Mouse (Mus musculus): ENCODE results near the gene Zfp600.
"Not testable (repeated sequence)": the region's sequence is repeated elsewhere in the genome, so short reads cannot be mapped to it uniquely, and the experiment has no call there.

Zfp600 gene

GRCm38 (mm10) chr4:146156524-146156923 is at the start of gene Zfp600:
TSS of gene Zfp600 (plus strand) at chr4:146156824.
- DNase-seq, result not testable (repeated sequence)

GRCm38 (mm10) chr4:146162893-146163292 is 6.3 kb downstream of the Zfp600 start:
- DNase-seq, result peak; percentile 3

GRCm38 (mm10) chr4:146167202-146167832 is 10.7 kb downstream of the Zfp600 start:
- DNase-seq, result not testable (repeated sequence)

GRCm38 (mm10) chr4:146167879-146168532 is 11.4 kb downstream of the Zfp600 start:
- DNase-seq, result peak; percentile 6

- DNase-seq, result not testable (repeated sequence)
Measured at GRCm38 (mm10) chr4:146168730-146169215, 12.1 kb downstream of the Zfp600 start.

GRCm38 (mm10) chr4:146173378-146174226 is 17.0 kb downstream of the Zfp600 start:
- peak; percentile 25 for DNase-seq

DNA sequence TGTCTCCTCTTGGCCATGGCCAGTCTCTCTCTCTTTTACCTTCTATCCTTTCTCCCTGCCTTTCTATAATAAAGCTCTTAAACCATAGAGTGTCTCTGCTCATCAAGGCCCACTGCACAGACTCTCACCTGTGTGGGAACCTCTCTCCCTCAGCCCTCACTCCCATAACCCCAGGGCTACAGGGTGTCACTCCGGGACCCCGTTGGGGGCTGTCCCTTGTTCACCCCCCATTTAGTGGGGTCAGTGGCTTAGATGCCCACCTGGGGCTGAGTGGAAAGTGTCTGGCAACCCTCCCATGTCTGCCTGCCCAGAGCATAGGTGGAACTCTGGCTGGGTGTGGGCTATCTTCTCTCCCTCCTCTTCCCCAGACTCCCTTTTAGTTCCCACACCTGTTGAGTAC is 47.7 kb downstream of the Zfp600 start:
- not testable (repeated sequence) for DNase-seq

GRCm38 (mm10) chr4:146239252-146240244 is 82.9 kb downstream of the Zfp600 start:
- not testable (repeated sequence) for DNase-seq

- not testable (repeated sequence) for DNase-seq
Measured at GRCm38 (mm10) chr4:146242119-146242518, 85.5 kb downstream of the Zfp600 start.

Measured in kidney, adult 18-20 months (tissue).